Mouse (Mus musculus): ENCODE data around the gene Glg1. TPM values are rescaled to one million over a fixed set of nuclear protein-coding genes. Genes with fewer than 3 reads are reported as not detected.

Gene Glg1
- total and polyA plus RNA-seq, 3 experiments, result 13.8 to 32.2 (median 21.6) TPM

- no peak for DNase-seq (ENCODE audit: extremely low read depth)
- dilution Hi-C loops (cut with MboI; ENCODE audit: extremely low pct_ligation_motif_present, extremely low pct_unique_long_range_greater_than_20kb, low sequenced_read_pairs), result no loop called here
- H3K27ac ChIP-seq (ENCODE audit: insufficient read depth, low read depth), result no peak overlapping the region
- peaks cover 0 to 11% of the 10 kb centered on the region in 2 experiments; a peak in 1 of 4 replicates for H3K4me1 ChIP-seq (ENCODE audit: control insufficient read depth in 1 of 2, insufficient read depth in 2 of 2)
- H3K4me3 ChIP-seq (replicated peaks in 1 of 3; ENCODE audit: low read depth in 2 of 3, low read length in 2 of 3, poor library complexity in 1 of 3), result no peak overlapping the region
- no peaks in the 10 kb centered on the region for H3K9me3 ChIP-seq (replicated peaks; ENCODE audit: low read length)
- H3K79me2 ChIP-seq (replicated peaks; ENCODE audit: control insufficient read depth, extremely low read depth, insufficient read depth, poor library complexity, severe bottlenecking), result peaks cover 34% of the 10 kb centered on the region
- TF ChIP-seq MEF2A (IDR thresholded peaks at IDR 0.05; ENCODE audit: borderline replicate concordance, low read depth, low read length), result no peak
- TF ChIP-seq USF1 (IDR thresholded peaks at IDR 0.05; ENCODE audit: low read depth, low read length), result no peak
- TF ChIP-seq MAFK (IDR thresholded peaks at IDR 0.05; ENCODE audit: insufficient replicate concordance, low read length), result no peak
- TF ChIP-seq TCF12 (IDR thresholded peaks at IDR 0.05; ENCODE audit: low read depth, low read length), result no peak
- TF ChIP-seq NELFE (IDR thresholded peaks at IDR 0.05; ENCODE audit: low read depth, low read length), result no peak
- no peak overlapping the region for H3K9ac ChIP-seq (ENCODE audit: insufficient read depth, low read depth)
- in situ Hi-C loops (cut with MboI; ENCODE audit: low pct_ligation_motif_present, low pct_unique_long_range_greater_than_20kb, low sequenced_read_pairs), result no loop called here
- peaks cover 0 to 6% of the 10 kb centered on the region in 2 experiments for H3K36me3 ChIP-seq (replicated peaks in 1 of 2; ENCODE audit: control insufficient read depth in 1 of 2, insufficient read depth in 1 of 2, low read length in 1 of 2)
- H3K27me3 ChIP-seq (replicated peaks), result no peaks in the 10 kb centered on the region
- no peak overlapping the region for H3K4me2 ChIP-seq (ENCODE audit: insufficient read depth, low read depth, poor library complexity, severe bottlenecking)
Measured at GRCm38 (mm10) chr8:111246287-111246830, 12.7 kb downstream of the Glg1 start.

- peaks cover 0 to 21% of the 10 kb centered on the region in 2 experiments; a peak in 2 of 4 replicates for H3K4me1 ChIP-seq (ENCODE audit: control insufficient read depth in 1 of 2, insufficient read depth in 2 of 2)
Measured at GRCm38 (mm10) chr8:111237301-111237700, 21.7 kb downstream of the Glg1 start.

GRCm38 (mm10) chr8:111233730-111234129 is 25.3 kb downstream of the Glg1 start:
- TF ChIP-seq MEF2A (IDR thresholded peaks at IDR 0.05; ENCODE audit: borderline replicate concordance, low read depth, low read length), result no peak
- TF ChIP-seq E2F4 (IDR thresholded peaks at IDR 0.05; ENCODE audit: insufficient replicate concordance, low read depth, low read length), result no peak
- no peak for TF ChIP-seq POLR2A (IDR thresholded peaks at IDR 0.05; ENCODE audit: low read depth, low read length)
- no peak for TF ChIP-seq SMC3 (IDR thresholded peaks at IDR 0.05; ENCODE audit: low read depth, low read length)
- TF ChIP-seq ZKSCAN1 (IDR thresholded peaks at IDR 0.05; ENCODE audit: borderline replicate concordance, low read depth, low read length), result no peak
- TF ChIP-seq MAX (IDR thresholded peaks at IDR 0.05; ENCODE audit: low read length), result no peak
- TF ChIP-seq MAFK (IDR thresholded peaks at IDR 0.05; ENCODE audit: insufficient replicate concordance, low read length), result no peak
- no peak for TF ChIP-seq MYC (IDR thresholded peaks at IDR 0.05; ENCODE audit: low read depth, low read length)
- TF ChIP-seq RCOR1 (conservative IDR thresholded peaks at IDR 0.05; ENCODE audit: low read depth, low read length), result no peak
- TF ChIP-seq POLR2AphosphoS2 (IDR thresholded peaks at IDR 0.05; ENCODE audit: low read depth, low read length), result no peak
- no peak for TF ChIP-seq MAZ (IDR thresholded peaks at IDR 0.05; ENCODE audit: low read depth, low read length)
- no peak for TF ChIP-seq CHD2 (IDR thresholded peaks at IDR 0.05; ENCODE audit: low read length)
- no peak for TF ChIP-seq TBP (conservative IDR thresholded peaks at IDR 0.05; ENCODE audit: low read depth, low read length)
- no peak for TF ChIP-seq ETS1 (conservative IDR thresholded peaks at IDR 0.05; ENCODE audit: low read depth, low read length)
- no peak for TF ChIP-seq GABPA (IDR thresholded peaks at IDR 0.05; ENCODE audit: insufficient replicate concordance, low read depth, low read length)
- Histone ChIP-seq H3K36me3 (replicated peaks in 1 of 2; ENCODE audit: control insufficient read depth in 1 of 2, insufficient read depth in 1 of 2, low read length in 1 of 2) (no peaks in the 10 kb centered on the region), H3K79me2 (replicated peaks; ENCODE audit: control insufficient read depth, extremely low read depth, insufficient read depth, poor library complexity, severe bottlenecking) (peaks cover 19% of the 10 kb centered on the region), H3K27me3 (replicated peaks) (no peaks in the 10 kb centered on the region), H3K9ac (ENCODE audit: insufficient read depth, low read depth) (no peak overlapping the region), H3K4me1 (ENCODE audit: control insufficient read depth in 1 of 2, insufficient read depth in 2 of 2) (peaks cover 3 to 27% of the 10 kb centered on the region in 2 experiments), H3K4me3 (replicated peaks in 1 of 3; ENCODE audit: low read depth in 2 of 3, low read length in 2 of 3, poor library complexity in 1 of 3) (no peak overlapping the region), H3K27ac (ENCODE audit: insufficient read depth, low read depth) (no peak overlapping the region), H3K9me3 (replicated peaks; ENCODE audit: low read length) (no peaks in the 10 kb centered on the region), H3K4me2 (ENCODE audit: insufficient read depth, low read depth, poor library complexity, severe bottlenecking) (no peak overlapping the region)
- in situ Hi-C loops (cut with MboI; ENCODE audit: low pct_ligation_motif_present, low pct_unique_long_range_greater_than_20kb, low sequenced_read_pairs), result no loop called here
- no peak for DNase-seq (ENCODE audit: extremely low read depth)
- dilution Hi-C loops (cut with MboI; ENCODE audit: extremely low pct_ligation_motif_present, extremely low pct_unique_long_range_greater_than_20kb, low sequenced_read_pairs), result no loop called here

More at GRCm38 (mm10) chr8:111237301-111237700, 21.7 kb downstream of the Glg1 start:
- dilution Hi-C loops (cut with MboI; ENCODE audit: extremely low pct_ligation_motif_present, extremely low pct_unique_long_range_greater_than_20kb, low sequenced_read_pairs), result no loop called here
- Histone ChIP-seq H3K4me2 (ENCODE audit: insufficient read depth, low read depth, poor library complexity, severe bottlenecking) (no peak overlapping the region), H3K9me3 (replicated peaks; ENCODE audit: low read length) (no peaks in the 10 kb centered on the region), H3K79me2 (replicated peaks; ENCODE audit: control insufficient read depth, extremely low read depth, insufficient read depth, poor library complexity, severe bottlenecking) (peaks cover 19% of the 10 kb centered on the region; the same call in 1 of the 2 replicates), H3K36me3 (replicated peaks in 1 of 2; ENCODE audit: control insufficient read depth in 1 of 2, insufficient read depth in 1 of 2, low read length in 1 of 2) (no peaks in the 10 kb centered on the region), H3K4me3 (replicated peaks in 1 of 3; ENCODE audit: low read depth in 2 of 3, low read length in 2 of 3, poor library complexity in 1 of 3) (no peak overlapping the region), H3K27ac (ENCODE audit: insufficient read depth, low read depth) (no peak overlapping the region), H3K9ac (ENCODE audit: insufficient read depth, low read depth) (no peak overlapping the region), H3K27me3 (replicated peaks) (no peaks in the 10 kb centered on the region)
- DNase-seq (ENCODE audit: extremely low read depth), result no peak
- in situ Hi-C loops (cut with MboI; ENCODE audit: low pct_ligation_motif_present, low pct_unique_long_range_greater_than_20kb, low sequenced_read_pairs), result no loop called here
- TF ChIP-seq IRF4 (IDR thresholded peaks at IDR 0.05; ENCODE audit: low read depth, low read length) (no peak), E2F4 (IDR thresholded peaks at IDR 0.05; ENCODE audit: insufficient replicate concordance, low read depth, low read length) (no peak), SIN3A (IDR thresholded peaks at IDR 0.05; ENCODE audit: low read length) (no peak), ZNF384 (IDR thresholded peaks at IDR 0.05; ENCODE audit: low read depth, low read length) (no peak), MYC (IDR thresholded peaks at IDR 0.05; ENCODE audit: low read depth, low read length) (no peak), POLR2AphosphoS2 (IDR thresholded peaks at IDR 0.05; ENCODE audit: low read depth, low read length) (no peak), RCOR1 (conservative IDR thresholded peaks at IDR 0.05; ENCODE audit: low read depth, low read length) (no peak), TCF12 (IDR thresholded peaks at IDR 0.05; ENCODE audit: low read depth, low read length) (no peak), ZC3H11A (IDR thresholded peaks at IDR 0.05; ENCODE audit: low read depth, low read length) (no peak), HCFC1 (IDR thresholded peaks at IDR 0.05; ENCODE audit: low read depth, low read length) (no peak), MAX (IDR thresholded peaks at IDR 0.05; ENCODE audit: low read length) (no peak)
